Mouse (Mus musculus) testis, postnatal 10 days (tissue): ENCODE measurements around the gene Slc5a11.

Experiments
- DNase-seq: peaks from one replicate; pipeline ENCODE4 v3.0.0; 2021; ENCODE audit warnings: low spot score

Gene Slc5a11

DNA sequence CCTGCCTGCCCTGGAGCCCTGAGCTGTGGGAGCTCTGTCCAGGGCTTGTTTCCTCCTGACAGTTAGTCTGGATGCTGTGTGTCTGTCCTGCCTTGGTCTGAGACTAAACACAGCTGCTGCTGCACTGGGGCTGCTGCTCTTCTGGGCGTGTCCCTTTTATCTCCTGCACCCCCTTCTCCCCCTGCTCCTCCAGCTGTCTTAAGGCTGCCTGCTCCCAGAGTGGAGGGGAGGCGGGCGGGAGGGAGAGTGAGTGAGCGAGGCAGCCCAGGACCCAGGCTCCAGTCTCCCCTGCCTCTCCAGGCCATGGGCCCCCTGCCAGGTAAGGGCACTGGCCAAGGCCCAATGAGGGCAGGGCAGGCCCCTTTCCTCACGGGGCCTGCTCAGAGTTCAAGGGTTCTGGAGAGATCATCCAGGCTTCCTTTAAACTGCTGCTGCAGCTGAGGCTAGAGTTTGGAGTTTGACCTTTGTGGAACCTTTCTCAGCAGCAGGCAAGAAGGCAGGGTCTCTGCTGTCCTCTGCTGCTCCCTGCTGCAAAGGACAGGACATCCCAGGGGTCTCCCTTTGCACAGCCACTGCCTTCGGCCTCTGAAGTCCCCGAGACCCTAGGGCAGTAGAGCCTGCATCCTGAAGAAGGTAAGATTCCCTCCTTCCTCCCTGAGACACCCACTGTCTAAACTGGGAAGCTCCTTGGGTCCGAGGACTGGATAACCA lies at the start of gene Slc5a11:
Gene Slc5a11, plus strand, starts transcription at position 416 of the 711 bp plus-strand sequence.
- no peak for DNase-seq

DNA sequence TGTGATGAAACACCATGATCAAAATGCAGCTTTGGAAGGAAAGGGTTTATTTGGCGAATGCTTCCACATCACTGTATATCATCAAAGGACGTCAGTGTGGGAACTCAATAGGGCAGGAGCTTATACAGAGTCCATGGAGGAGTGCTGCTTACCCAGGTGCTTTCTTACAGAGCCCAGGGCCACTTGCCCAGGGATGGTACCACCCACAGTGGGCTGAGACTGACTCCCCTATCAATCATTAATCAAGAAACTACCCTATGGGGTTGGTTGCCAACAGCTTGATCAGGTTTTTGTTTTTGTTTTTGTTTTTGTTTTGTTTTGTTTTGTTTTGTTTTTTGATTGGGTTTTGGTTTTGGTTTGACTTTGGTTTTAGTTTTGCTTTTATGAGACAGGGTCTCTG lies 47.1 kb upstream of the Slc5a11 start:
- DNase-seq: no peak

DNA sequence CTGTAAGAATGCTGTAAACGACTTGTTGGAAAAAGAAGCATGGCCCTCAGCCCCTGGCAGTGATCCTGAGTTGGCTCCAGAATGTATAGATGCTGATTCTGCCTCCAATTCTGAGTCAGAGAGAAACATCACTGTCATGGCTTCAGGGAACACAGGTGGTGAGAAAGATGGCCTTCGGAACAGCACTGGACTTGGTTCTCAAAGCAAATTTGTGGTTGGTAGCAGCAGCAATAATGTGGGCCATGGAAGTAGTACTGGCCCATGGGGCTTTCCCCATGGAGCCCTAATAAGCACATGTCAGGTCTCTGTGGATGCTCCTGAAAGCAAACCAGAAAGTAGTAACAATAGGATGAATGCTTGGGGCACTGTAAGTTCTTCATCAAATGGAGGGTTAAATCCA lies 45.0 kb upstream of the Slc5a11 start:
- DNase-seq: no peak

DNA sequence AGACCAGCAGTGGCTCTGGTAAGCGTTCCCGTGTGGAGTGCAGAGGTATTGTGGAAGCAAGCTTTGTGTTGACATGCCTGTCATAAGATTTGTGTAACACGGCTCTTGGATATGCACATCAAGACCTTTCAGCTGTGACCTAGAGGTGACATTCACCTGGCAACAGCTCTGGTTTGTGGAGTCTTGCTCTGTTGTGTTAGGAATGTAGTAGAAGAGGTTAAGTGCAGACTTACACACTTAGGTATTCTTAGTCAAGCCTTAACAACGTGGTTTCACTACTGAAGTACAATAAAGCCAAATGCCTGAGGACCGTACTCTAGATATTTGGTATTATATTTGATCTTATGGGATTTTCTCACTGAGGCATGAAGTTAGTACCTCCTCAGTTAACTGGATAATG lies 42.5 kb upstream of the Slc5a11 start:
- DNase-seq: no peak

DNA sequence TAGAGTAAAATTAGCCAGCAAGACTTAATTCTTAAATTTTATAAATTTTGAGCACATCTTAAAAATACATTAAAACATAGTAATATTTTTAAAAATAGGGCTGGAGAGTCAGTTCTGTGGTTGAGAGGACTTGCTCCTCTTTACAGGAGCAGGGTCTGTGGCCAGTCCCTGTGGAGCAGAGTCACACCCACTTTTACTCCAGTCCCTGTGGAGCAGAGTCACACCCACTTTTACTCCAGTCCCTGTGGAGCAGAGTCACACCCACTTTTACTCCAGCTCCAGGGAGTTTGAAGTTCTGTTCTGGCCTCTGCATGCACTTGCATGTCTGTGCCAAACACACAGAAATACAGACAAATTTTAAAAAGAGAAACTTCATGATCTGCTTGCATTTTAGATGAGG lies 37.4 kb upstream of the Slc5a11 start:
- no peak for DNase-seq

DNA sequence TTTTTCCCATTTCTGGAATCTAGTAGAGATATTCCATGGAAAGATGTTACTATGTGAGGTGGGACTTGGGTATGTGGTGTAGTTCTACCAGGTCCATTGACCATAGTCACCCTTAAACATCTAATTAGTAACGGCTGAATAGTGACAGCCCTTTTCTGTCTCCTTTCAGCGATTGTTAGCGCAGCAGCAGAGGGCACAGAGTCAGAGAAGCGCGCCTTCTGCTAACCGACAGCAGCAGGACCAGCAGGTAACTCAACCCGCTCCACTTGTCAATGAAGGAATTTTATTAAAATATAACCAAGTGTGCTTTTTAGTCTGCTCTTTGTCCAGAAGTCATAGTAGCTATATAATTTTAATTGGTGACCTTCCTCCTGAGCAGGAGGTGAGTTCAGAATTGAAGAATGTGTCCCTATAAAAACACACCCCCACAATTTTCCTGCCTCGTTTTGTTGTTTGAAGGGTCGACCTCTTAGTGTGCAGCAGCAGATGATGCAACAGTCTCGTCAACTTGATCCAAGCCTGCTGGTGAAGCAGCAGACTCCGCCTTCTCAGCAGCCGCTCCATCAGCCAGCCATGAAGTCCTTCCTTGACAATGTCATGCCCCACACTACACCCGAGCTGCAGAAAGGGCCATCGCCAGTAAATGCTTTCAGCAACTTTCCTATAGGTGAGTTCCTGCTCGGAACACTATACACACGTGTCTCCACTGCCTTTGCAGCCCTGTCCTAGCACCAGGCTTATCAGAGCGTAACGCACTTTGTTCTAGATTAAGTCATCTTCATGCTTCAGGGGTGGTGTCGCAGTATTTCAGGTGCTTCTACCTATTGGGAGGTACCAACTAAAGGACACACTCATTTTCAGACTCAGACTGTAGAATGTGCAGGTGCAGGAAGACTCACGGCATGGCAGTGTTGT lies 32.5 kb upstream of the Slc5a11 start:
- no peak for DNase-seq

DNA sequence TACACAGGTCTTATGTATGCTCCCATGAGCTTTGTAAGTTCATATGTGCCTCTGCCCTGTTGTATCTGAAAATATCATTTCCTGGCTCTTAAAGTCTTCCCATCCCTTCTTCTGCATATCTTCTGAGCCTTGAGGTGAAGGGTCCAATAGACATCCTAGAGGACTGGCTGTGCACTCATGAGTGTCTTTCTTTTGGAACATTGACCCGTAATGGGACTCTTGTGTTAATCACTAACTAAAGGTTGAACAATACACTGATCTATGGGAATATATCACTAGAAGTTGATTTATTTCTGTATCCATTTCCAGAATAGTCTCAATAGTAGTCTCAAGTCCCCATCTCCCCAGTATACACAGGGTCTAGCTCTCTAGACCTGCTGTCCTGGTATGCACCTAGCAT lies 29.7 kb upstream of the Slc5a11 start:
- DNase-seq: no peak

DNA sequence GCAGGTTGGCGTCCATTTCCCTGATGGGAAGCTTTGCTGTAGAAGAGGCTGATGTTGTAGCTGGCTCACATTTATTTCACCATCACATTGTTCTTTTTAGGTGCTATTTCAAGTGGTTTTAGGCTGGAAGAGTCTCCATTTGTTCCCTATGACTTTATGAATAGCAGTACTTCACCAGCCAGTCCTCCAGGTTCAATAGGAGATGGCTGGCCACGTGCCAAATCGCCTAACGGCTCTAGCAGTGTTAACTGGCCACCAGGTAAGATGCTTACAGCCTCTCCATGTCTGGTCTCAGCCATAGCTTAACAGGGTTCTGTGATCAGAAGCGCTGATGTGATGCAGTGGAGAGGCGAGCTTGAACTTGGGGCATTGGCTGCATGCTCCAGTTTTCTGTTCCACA lies 28.1 kb upstream of the Slc5a11 start:
- DNase-seq: no peak

DNA sequence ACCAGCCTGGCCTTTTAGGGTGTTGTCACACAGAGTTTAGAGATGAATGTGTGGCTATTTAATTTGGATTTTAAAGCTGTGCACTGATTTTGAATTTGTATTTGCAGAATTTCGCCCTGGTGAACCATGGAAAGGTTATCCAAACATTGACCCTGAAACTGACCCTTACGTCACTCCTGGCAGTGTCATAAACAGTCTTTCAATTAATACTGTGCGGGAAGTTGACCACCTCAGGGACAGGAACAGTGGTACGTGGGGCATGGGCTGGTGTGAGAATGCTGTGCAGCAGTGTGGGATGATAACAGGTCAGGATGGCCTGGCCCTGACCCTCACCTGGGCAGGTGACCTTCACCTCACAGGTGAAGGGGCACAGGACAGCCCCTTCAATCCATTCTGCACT lies 27.3 kb upstream of the Slc5a11 start:
- DNase-seq: no peak

DNA sequence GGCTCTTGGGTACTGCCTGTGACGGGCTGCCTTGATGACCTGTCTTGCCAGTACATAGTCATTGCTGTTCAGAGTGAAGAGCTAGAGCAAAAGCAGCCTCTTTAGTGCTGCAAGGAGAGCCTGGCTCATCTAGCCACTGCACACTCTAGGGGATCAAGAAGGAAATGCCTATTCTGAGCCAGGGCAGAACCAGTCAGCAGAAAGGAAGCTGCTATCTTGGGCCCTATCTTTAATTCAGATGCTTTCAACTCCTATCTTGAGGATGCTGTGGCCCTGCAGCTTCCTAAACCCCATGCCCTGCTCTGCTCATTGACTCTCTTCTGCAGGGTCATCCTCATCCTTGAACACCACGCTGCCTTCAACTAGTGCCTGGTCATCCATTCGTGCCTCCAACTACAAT lies 26.1 kb upstream of the Slc5a11 start:
- DNase-seq: no peak

DNA sequence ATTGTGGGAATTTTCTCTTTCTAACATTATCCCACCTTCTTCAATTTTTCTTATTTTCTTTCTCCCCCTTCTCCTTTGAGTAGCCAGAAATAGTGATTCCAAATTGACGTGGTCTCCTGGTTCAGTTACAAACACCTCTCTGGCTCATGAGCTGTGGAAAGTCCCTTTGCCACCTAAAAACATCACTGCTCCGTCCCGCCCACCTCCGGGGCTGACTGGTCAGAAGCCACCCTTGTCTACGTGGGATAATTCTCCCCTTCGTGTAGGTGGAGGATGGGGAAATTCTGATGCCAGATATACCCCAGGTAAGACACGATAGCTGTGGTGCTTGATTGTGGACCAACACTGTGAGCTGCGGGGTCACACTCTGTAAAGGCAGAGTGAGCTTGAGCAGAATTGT lies 24.8 kb upstream of the Slc5a11 start:
- no peak for DNase-seq

DNA sequence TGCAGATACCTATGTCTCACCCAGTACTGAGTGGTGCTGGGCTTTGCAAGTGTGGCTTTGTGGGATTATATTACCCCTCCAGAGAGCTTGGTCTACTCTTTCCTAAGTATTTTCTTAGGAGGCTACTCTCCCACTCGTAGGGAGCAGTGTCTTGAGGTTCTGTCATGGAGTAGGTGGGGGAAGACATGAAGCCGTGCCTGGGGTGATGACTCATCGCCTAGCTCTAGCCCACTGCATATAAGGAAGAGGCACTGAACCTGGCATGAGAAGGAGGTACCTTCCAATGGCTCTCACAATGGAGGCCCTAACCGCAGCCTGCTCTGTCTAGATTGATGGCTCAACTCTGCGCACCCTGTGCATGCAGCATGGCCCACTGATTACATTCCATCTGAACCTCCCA lies 22.8 kb upstream of the Slc5a11 start:
- DNase-seq: no peak

DNA sequence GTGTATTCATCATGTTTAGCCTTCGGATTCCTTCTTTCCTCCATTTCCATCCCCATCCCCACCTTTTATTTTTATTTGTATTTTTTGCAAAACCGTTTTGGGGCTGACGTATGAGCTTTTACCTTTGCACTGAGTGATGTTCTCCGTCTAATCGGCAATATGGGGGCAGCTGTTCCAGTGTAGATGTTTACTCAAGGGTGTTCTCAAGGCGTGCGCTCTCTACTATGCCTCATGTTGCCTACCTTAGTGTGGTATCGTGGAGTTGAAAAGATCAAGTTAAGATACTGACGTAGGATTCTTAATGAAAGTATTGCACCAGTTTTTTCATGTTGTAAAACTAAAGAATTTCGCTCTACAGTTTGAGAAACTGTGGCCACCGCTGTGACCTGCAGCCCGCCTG lies 21.4 kb upstream of the Slc5a11 start:
- DNase-seq: no peak

DNA sequence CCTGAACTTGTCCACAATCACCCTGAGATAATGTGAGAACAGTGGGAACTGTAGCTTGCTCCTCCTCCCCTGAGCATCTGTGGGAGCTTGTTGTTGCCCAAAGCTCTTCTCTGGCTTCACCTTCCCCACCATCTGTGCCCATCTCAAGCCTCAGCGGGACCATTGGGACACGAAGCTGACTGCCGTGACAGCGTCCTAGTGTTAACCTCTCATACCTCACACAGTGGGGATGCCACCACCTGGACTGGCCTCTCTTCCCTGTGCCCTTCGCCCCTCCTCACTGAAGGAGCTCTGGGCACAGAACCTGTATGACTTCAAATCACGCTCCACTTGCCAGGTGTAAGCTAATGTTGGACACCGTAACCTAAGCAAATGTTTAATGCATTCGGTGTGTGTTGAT lies 19.9 kb upstream of the Slc5a11 start:
- no peak for DNase-seq

DNA sequence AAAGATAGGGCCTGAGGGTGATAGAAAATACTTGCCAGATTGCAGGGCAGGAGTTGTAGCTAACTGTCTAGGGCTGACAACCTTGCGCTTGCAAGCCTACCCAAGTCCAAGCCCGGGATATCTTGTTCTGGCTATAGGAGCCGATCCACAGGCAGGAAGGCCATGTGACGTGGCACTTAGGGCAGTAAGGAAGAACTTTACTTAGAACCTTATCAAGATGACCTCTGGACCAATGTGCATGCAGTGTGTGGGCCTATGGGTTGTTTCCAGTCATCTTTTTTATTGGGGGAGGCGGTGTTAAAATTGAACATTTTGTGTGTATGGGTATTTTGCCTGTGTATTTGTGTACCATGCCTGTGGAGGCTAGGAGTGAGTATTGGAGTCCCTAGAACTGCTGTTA lies 18.1 kb upstream of the Slc5a11 start:
- no peak for DNase-seq

DNA sequence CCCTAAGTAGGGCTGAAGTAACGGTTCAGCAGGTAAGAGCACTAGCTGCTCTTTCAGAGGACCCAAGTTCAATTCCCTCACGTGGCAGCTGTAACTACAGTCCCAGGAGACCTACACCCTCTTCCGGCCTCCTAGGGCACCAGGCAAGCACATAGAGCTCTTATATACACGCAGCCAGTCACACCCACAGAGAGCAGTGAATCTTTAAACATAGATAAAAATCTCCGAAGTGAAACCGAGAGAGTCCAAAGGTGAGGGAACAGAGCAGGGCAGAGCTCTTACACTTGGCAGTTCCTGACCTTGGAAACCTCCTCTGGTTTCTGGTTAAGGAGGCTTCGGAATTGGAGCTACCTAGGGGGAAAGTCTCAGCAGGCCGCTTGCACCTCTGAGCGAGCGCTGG lies 15.9 kb upstream of the Slc5a11 start:
- no peak for DNase-seq

DNA sequence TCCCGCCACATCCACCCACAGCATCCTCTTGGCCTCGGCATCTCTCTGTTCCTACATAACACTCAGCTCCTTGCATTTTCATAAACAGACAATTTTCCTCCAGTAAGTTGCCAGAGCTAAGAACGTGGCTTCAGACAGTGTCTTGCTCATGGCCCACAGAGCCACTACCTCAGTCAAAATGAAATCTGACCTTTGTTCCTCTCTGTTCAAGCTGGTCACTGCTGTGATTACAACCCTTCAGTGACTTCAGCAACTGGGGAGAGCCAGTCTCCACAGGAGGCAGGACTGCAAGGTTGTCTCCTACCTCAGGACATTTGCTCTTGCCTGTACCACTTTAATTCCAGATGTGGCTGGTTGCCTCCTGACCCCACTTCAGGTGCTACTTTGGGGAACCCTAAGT lies 15.4 kb upstream of the Slc5a11 start:
- DNase-seq: no peak

DNA sequence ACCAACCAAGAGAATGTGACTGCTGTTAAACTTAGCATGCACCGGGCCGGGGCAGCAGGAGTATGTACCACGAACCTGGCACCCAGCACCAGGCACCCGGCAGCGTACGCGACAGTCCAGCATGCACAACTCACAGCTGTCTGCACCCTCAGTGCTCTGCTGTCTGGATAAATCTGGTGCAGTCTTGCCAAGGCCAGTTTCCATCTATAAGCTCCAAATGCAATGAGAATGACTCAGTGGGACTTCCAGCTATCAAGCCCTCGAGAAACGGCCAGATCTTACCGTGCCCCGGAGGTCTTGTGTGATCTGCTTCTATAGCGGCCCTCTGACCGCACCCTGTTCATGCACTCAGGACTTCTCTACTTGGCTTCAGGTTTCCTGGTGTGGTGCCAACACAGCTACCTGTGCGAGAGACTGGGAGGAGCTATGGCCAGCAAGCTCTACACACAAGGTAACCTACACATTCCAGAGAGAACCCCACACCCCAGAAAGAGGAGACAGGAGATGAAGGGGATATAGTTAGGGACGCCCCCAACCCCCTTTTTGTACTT lies 14.8 kb upstream of the Slc5a11 start:
- DNase-seq: no peak

DNA sequence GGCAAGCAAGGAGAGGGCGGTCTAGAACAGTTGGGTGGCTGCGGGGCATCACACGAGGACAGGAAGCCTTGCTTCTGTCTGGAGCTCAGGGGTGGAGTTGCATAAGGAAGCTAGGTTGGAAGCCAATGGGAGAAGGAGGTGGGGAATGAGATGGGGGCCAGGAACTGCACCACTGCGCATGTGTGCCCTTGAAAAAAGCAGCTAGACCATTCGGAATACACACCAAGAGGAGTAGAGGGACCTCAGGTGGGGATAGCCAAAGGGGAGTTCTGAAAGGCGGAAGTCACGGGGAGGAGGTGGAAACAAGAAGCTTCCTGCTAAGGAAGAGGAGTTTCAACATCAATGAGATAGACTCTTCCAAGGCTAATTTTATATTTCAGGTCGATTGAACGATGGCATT lies 13.9 kb upstream of the Slc5a11 start:
- DNase-seq: no peak

DNA sequence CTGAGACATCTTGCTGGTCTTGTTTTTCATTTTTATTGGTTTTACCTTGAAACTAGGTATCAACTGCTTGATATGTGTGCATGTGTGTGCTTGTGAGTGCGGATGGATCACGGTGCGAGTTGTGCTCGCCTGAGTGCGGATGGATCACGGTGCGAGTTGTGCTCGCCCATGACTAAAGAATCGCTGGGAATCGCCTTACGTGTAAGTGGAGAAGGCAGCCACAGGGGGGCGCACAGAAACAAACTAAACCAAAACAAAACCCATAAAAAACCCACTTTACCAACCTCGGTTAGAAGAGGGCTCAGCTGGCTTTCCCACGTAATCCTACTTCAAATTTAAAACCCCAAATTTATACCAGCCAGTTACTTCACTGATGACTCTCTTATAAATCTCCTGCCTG lies 9.3 kb upstream of the Slc5a11 start:
- peak; percentile 81 for DNase-seq

DNA sequence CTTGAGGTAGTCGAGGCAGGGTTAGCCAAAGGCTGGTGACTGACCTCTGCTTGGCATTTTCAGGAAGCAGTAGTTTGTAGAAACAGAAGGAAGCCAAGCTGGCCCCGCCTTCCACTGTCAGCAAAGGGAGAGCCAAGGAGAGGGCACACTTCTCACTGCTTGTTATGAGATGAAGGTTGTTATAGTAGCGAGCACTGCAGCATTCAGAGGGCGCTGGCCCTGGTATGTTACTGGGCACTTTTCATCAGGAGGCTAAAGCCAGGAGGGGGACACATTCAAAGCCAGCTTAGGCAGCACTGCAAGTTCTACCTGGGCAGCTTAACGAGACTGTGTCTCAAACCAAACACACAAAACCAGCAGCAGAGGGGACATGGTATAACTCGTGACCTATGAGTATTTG lies 7.0 kb upstream of the Slc5a11 start:
- DNase-seq: no peak

DNA sequence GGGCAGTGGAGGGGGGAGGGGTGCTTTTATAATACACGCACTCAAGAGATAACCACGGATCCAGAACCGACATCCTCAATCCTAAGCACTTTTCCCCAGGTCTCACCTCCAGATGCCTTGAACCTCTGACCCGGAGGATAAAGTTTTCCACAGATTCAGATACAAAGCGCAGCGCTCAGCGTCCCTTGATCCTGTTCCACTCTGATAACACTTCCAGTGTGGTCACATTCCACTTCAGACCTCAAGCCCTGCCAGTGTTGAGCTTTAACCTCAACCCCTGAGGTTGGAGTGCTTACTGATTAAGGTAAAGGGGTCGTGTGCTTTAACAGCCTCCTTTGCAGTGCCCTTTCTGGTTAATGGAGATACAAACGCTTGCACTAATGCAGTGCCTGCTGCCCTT lies 4.7 kb upstream of the Slc5a11 start:
- DNase-seq: no peak

DNA sequence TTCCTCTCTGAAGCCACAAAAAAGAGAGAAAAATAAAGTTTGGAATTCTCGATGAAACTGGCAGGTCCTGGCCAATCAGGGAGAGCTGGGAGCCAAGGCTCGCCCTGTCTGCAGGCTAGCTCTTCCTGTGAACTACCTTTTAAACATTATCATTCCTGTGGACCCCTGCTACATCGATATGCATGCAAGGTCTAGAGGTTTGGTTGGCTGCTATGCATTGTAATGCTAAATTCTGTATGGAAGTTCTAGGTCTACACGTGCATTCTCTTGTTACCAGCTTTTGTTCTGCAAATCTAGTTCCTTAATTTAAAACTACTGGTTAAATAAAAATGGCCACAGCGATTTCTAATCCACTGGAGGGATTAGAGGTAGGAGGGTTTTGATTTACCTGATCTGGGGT lies 3.1 kb upstream of the Slc5a11 start:
- no peak for DNase-seq
